Mouse (Mus musculus) CH12.LX (cell line): ENCODE data around the gene Kxd1. TPM values are rescaled to one million over a fixed set of nuclear protein-coding genes. Genes with fewer than 3 reads are reported as not detected.

Source experiments
- DNase-seq: peaks from one replicate; pipeline ENCODE4 v3.0.0-alpha.2; 2013; ENCODE audit errors: extremely low read depth
- H3K27ac ChIP-seq: 2 replicates; pipeline ENCODE4 v1.5.1; 2012; ENCODE audit warnings: low read depth, mild to moderate bottlenecking, control low read depth, moderate library complexity; ENCODE audit not compliant: insufficient read depth
- H3K27me3 ChIP-seq: replicated peaks from 2 replicates; pipeline ENCODE3; 2012; ENCODE audit warnings: inconsistent platforms
- H3K36me3 ChIP-seq, 2 experiments: replicated peaks in 1 of 2; 2 replicates each; pipeline versions ENCODE3 to v1.6.1; 2012; ENCODE audit warnings: inconsistent platforms in 1 of 2, low read length in 1 of 2, mild to moderate bottlenecking in 1 of 2, mixed read lengths in 1 of 2, moderate library complexity in 1 of 2; ENCODE audit not compliant: control insufficient read depth in 1 of 2, insufficient read depth in 1 of 2
- H3K4me1 ChIP-seq, 2 experiments: 2 replicates each; pipeline ENCODE4 v1.6.1; 2012; ENCODE audit warnings: inconsistent platforms in 1 of 2, moderate library complexity in 1 of 2; ENCODE audit not compliant: insufficient read depth in 2 of 2, control insufficient read depth in 1 of 2
- H3K4me2 ChIP-seq: 2 replicates; pipeline ENCODE4 v1.6.1; 2012; ENCODE audit warnings: low read depth, mild to moderate bottlenecking, control low read depth; ENCODE audit not compliant: poor library complexity, insufficient read depth, severe bottlenecking
- H3K4me3 ChIP-seq, 3 experiments: fragments of 150-350 bp in 1 of 3; sonication (generic) in 1 of 3; replicated peaks in 1 of 3; 2 replicates each; pipeline versions ENCODE3 to v1.5.1; 2011 to 2012; ENCODE audit warnings: low read depth in 2 of 3, low read length in 2 of 3, mild to moderate bottlenecking in 2 of 3, moderate library complexity in 2 of 3, control low read depth in 1 of 3, improper control_type of control experiment in 1 of 3, inconsistent platforms in 1 of 3, mixed read lengths in 1 of 3; ENCODE audit not compliant: poor library complexity in 1 of 3
- H3K79me2 ChIP-seq: replicated peaks from 2 replicates; pipeline ENCODE4 v1.6.1; 2012; ENCODE audit warnings: mild to moderate bottlenecking, moderate library complexity; ENCODE audit not compliant: control insufficient read depth, poor library complexity, insufficient read depth, severe bottlenecking; ENCODE audit errors: extremely low read depth
- H3K9ac ChIP-seq: 2 replicates; pipeline ENCODE4 v1.6.1; 2012; ENCODE audit warnings: low read depth, mild to moderate bottlenecking, control low read depth, moderate library complexity; ENCODE audit not compliant: insufficient read depth
- H3K9me3 ChIP-seq: replicated peaks from 2 replicates; pipeline ENCODE3; 2012; ENCODE audit warnings: low read length, inconsistent platforms, mixed read lengths
- BHLHE40 ChIP-seq: IDR thresholded peaks from 2 replicates; pipeline ENCODE4 v1.6.1; 2011; ENCODE audit warnings: mild to moderate bottlenecking, low read depth, low read length, improper control_type of control experiment
- CHD1 ChIP-seq: IDR thresholded peaks from 2 replicates; pipeline ENCODE4 v1.6.1; 2012; ENCODE audit warnings: low read depth, low read length, improper control_type of control experiment, inconsistent platforms
- CTCF ChIP-seq, 2 experiments: IDR thresholded peaks in 1 of 2; conservative IDR thresholded peaks in 1 of 2; 2 replicates each; pipeline ENCODE4 v1.5.1; 2011 to 2012; ENCODE audit warnings: low read depth in 2 of 2, low read length in 2 of 2, improper control_type of control experiment in 1 of 2, inconsistent platforms in 1 of 2, mild to moderate bottlenecking in 1 of 2, moderate library complexity in 1 of 2
- EP300 ChIP-seq: IDR thresholded peaks from 2 replicates; pipeline ENCODE4 v1.6.1; 2011; ENCODE audit warnings: low read length, improper control_type of control experiment
- KAT2A ChIP-seq: IDR thresholded peaks from 2 replicates; pipeline ENCODE4 v1.6.1; 2012; ENCODE audit warnings: low read length, improper control_type of control experiment, inconsistent platforms; ENCODE audit not compliant: insufficient replicate concordance
- MAX ChIP-seq: IDR thresholded peaks from 2 replicates; pipeline ENCODE4 v1.6.1; 2011; ENCODE audit warnings: low read length, improper control_type of control experiment
- NELFE ChIP-seq: IDR thresholded peaks from 2 replicates; pipeline ENCODE4 v1.6.1; 2011; ENCODE audit warnings: low read depth, low read length, improper control_type of control experiment
- POLR2A ChIP-seq: IDR thresholded peaks from 2 replicates; pipeline ENCODE4 v1.6.1; 2011; ENCODE audit warnings: low read depth, mild to moderate bottlenecking, improper control_type of control experiment, low read length
- POLR2AphosphoS2 ChIP-seq: IDR thresholded peaks from 2 replicates; pipeline ENCODE4 v1.6.1; 2011; ENCODE audit warnings: low read depth, low read length, improper control_type of control experiment
- RAD21 ChIP-seq: IDR thresholded peaks from 2 replicates; pipeline ENCODE4 v1.6.1; 2011; ENCODE audit warnings: low read depth, mild to moderate bottlenecking, low read length, improper control_type of control experiment, moderate library complexity
- SIN3A ChIP-seq: IDR thresholded peaks from 2 replicates; pipeline ENCODE4 v1.6.1; 2012; ENCODE audit warnings: low read length, improper control_type of control experiment, inconsistent platforms
- TBP ChIP-seq: conservative IDR thresholded peaks from 2 replicates; pipeline ENCODE4 v1.6.1; 2011; ENCODE audit warnings: low read depth, low read length, improper control_type of control experiment
- USF1 ChIP-seq: IDR thresholded peaks from 2 replicates; pipeline ENCODE4 v1.6.1; 2014; ENCODE audit warnings: low read depth, mild to moderate bottlenecking, inconsistent platforms, low read length, improper control_type of control experiment
- ZC3H11A ChIP-seq: IDR thresholded peaks from 2 replicates; pipeline ENCODE4 v1.6.1; 2012; ENCODE audit warnings: low read depth, mild to moderate bottlenecking, inconsistent platforms, low read length, improper control_type of control experiment
- ZNF384 ChIP-seq: IDR thresholded peaks from 2 replicates; pipeline ENCODE4 v1.6.1; 2012; ENCODE audit warnings: low read depth, low read length, improper control_type of control experiment, inconsistent platforms
- dilution Hi-C: fragments of 300-500 bp; cut with MboI; formaldehyde crosslinking; loops from 2 replicates; pipeline ENCODE4 v1.14.3; 2020; ENCODE audit warnings: low sequenced_read_pairs; ENCODE audit not compliant: extremely low pct_unique_long_range_greater_than_20kb, extremely low pct_ligation_motif_present
- in situ Hi-C: fragments of 300-500 bp; cut with MboI; formaldehyde crosslinking; loops from 3 replicates; pipeline ENCODE4 v1.14.3; 2019; ENCODE audit warnings: low sequenced_read_pairs, low pct_ligation_motif_present, low pct_unique_long_range_greater_than_20kb, mixed read lengths
- polyA plus RNA-seq: library from polyadenylated mRNA; unstranded; fragments of >175 nt; gene quantifications from 2 replicates; pipeline ENCODE4 v1.2.1, GENCODE M21; 2012; ENCODE audit warnings: low read depth; ENCODE audit not compliant: insufficient read length
- total RNA-seq, 2 experiments: library from RNA; depleted of rRNA; stranded (reverse); fragments of 300-350 nt in 1 of 2; fragments of >200 nt in 1 of 2; gene quantifications; 2 replicates each; pipeline ENCODE4 v1.2.3; 2012 to 2014

The Kxd1 gene
- total and polyA plus RNA-seq, 3 experiments = 56.6 to 68.0 (median 63.4) TPM

GRCm38 (mm10) chr8:70535221-70535620 is 7.5 kb upstream of the Kxd1 start:
- Histone ChIP-seq H3K4me1 (peaks cover 0 to 18% of the 10 kb centered on the region in 2 experiments; a peak in 3 of 4 replicates), H3K36me3 (peaks cover 60 to 69% of the 10 kb centered on the region in 2 experiments), H3K4me2 (no peak overlapping the region)

GRCm38 (mm10) chr8:70534281-70534680 is 6.5 kb upstream of the Kxd1 start:
- Histone ChIP-seq H3K27ac (no peak overlapping the region), H3K4me3 (no peak overlapping the region), H3K36me3 (peaks cover 64 to 79% of the 10 kb centered on the region in 2 experiments), H3K4me2 (no peak overlapping the region), H3K79me2 (peaks cover under 1% of the 10 kb centered on the region; the same call in 1 of the 2 replicates), H3K9me3 (no peaks in the 10 kb centered on the region), H3K4me1 (peaks cover 2 to 25% of the 10 kb centered on the region in 2 experiments), H3K9ac (no peak overlapping the region), H3K27me3 (no peaks in the 10 kb centered on the region)
- dilution Hi-C loops (no loop called here), in situ Hi-C loops (no loop called here)
- TF ChIP-seq POLR2AphosphoS2 (no peak), SIN3A (no peak), ZC3H11A (no peak), KAT2A (no peak), EP300 (no peak), NELFE (no peak), BHLHE40 (no peak), POLR2A (no peak), USF1 (no peak), MAX (no peak), CHD1 (no peak)
- DNase-seq = no peak

More at GRCm38 (mm10) chr8:70535221-70535620, 7.5 kb upstream of the Kxd1 start:
- H3K27me3 ChIP-seq = no peaks in the 10 kb centered on the region
- in situ Hi-C loops = no loop called here
- TF ChIP-seq EP300 (no peak), TBP (no peak)
- TF ChIP-seq, all 38 proteins: peak for 0
- H3K27ac ChIP-seq = no peak overlapping the region
- H3K4me3 ChIP-seq = no peak overlapping the region
- peaks cover 5% of the 10 kb centered on the region for H3K79me2 ChIP-seq
- H3K9me3 ChIP-seq = no peaks in the 10 kb centered on the region
- H3K9ac ChIP-seq = no peak overlapping the region
- no peak for DNase-seq
- dilution Hi-C loops = no loop called here

DNA sequence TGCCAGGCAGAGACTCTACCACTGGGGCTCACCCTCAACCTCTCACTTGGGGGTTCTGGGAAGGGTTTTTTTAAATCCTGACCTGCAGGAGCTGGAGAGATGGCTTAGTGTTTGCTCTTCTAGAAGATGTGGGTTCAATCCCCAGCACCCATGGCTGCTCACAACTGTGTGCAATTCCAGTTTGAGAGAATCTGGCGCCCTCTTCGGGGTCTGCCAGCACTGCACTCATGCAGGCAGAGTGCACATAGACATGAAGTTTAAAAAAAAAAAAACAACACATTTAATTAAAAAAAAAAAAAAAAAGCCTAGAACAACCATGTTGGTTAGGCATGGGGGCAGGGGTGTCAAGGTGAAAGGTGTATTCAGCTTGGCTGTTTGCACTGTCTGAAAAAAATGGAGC is 2.6 kb upstream of the Kxd1 start:
- in situ Hi-C loops (no loop called here), dilution Hi-C loops (no loop called here)
- Histone ChIP-seq H3K4me3 (no peak overlapping the region), H3K27me3 (no peaks in the 10 kb centered on the region), H3K4me2 (no peak overlapping the region), H3K36me3 (peaks cover 52 to 61% of the 10 kb centered on the region in 2 experiments), H3K27ac (no peak overlapping the region), H3K9me3 (no peaks in the 10 kb centered on the region), H3K4me1 (peaks cover 9 to 25% of the 10 kb centered on the region in 2 experiments), H3K9ac (no peak overlapping the region), H3K79me2 (peaks cover 4% of the 10 kb centered on the region)
- DNase-seq = no peak
- peak; percentile 57; the same call in 1 of the 2 replicates for TF ChIP-seq ZNF384
- TF ChIP-seq CTCF (conservative IDR thresholded peaks at IDR 0.05 in 1 of 2, IDR thresholded peaks at IDR 0.05 in 1 of 2; ENCODE audit: low read depth in 2 of 2, low read length in 2 of 2) = peak in 1 of 2 experiments; percentile 33; a peak in 2 of 4 replicates
- TF ChIP-seq RAD21 = no peak
